Mouse (Mus musculus): Measurements from ENCODE around the gene Platr25. TPM values are rescaled to one million over a fixed set of nuclear protein-coding genes. Genes with fewer than 3 reads are reported as not detected.
"Not testable (repeated sequence)": the region's sequence is repeated elsewhere in the genome, so short reads cannot be mapped to it uniquely, and the experiment has no call there.

Gene Platr25
- total and polyA plus RNA-seq, 2 experiments from 2014 or later, result 0.34 to 6.5 TPM

DNA sequence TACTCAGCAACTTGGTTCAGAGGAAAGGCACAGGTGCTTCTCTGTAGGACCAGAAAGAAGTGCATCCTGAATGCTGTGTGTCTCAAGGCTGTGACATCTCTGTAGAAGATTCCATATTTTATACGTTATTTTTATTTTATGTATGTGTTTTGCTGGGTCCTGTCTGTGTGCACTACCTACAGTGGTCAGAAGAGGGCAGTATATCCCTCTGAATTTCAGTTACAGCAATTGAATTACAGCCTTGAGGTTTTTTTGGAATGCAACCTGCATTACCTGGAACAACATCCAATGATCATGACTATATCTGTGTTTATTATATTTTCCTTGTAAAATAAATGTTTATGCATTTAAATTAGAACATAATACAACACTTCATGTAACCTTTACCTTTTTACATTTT, 133.4 kb downstream of the Platr25 start:
- H3K4me3 ChIP-seq (ENCODE audit: low read depth, low read length); H3K9me3 ChIP-seq (replicated peaks; ENCODE audit: control insufficient read depth, low read length); H3K4me2 ChIP-seq (ENCODE audit: low read depth, low read length); ATAC-seq (ENCODE audit: insufficient read depth, low read depth); H3K9ac ChIP-seq (replicated peaks; ENCODE audit: low read depth, low read length); H3K27ac ChIP-seq (ENCODE audit: low read depth); H3K4me1 ChIP-seq (ENCODE audit: control insufficient read depth, insufficient read depth); H3K36me3 ChIP-seq (replicated peaks; ENCODE audit: control insufficient read depth, insufficient read depth, low read length); H3K27me3 ChIP-seq (ENCODE audit: control insufficient read depth, insufficient read depth, low read length): not testable (repeated sequence)
- TF ChIP-seq CTCF (IDR thresholded peaks at IDR 0.05; ENCODE audit: low read depth), result peak; percentile 69
- DNase-seq (ENCODE audit: low spot score), result peak; percentile 9
- WGBS, result 37% methylated on average over 1 of the region's 1 CpGs

DNA sequence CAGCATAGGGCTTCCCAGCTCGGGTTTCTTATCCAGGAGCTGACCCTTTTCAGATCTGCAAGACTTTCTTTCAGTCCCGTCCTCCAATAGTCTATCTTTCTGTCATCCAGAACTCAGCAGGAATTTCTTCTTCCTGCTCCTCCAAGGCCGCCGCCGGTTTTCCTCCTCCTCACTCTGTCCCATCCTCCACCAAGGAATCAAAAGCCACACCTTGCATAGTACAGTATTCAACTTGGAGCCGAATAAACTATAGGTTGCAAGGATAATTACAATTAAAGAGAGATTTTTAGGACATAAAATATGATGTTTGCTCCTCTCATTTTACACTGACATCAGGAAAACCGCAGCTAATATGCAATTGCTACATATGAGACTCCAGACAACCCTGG, 136.2 kb downstream of the Platr25 start:
- not testable (repeated sequence) for H3K9me3 ChIP-seq (replicated peaks; ENCODE audit: control insufficient read depth, low read length); H3K36me3 ChIP-seq (replicated peaks; ENCODE audit: control insufficient read depth, insufficient read depth, low read length); H3K27me3 ChIP-seq (ENCODE audit: control insufficient read depth, insufficient read depth, low read length); H3K9ac ChIP-seq (replicated peaks; ENCODE audit: low read depth, low read length); H3K4me1 ChIP-seq (ENCODE audit: control insufficient read depth, insufficient read depth); H3K27ac ChIP-seq (ENCODE audit: low read depth); DNase-seq (ENCODE audit: low spot score)
- peak overlapping the region; percentile 55 for H3K4me2 ChIP-seq (ENCODE audit: low read depth, low read length)
- peak overlapping the region; percentile 45 for H3K4me3 ChIP-seq (ENCODE audit: low read depth, low read length)
- WGBS, result 9% methylated on average over 7 of the region's 7 CpGs
- peak; percentile 33; the same call in 1 of the 2 replicates for ATAC-seq (ENCODE audit: insufficient read depth, low read depth)

DNA sequence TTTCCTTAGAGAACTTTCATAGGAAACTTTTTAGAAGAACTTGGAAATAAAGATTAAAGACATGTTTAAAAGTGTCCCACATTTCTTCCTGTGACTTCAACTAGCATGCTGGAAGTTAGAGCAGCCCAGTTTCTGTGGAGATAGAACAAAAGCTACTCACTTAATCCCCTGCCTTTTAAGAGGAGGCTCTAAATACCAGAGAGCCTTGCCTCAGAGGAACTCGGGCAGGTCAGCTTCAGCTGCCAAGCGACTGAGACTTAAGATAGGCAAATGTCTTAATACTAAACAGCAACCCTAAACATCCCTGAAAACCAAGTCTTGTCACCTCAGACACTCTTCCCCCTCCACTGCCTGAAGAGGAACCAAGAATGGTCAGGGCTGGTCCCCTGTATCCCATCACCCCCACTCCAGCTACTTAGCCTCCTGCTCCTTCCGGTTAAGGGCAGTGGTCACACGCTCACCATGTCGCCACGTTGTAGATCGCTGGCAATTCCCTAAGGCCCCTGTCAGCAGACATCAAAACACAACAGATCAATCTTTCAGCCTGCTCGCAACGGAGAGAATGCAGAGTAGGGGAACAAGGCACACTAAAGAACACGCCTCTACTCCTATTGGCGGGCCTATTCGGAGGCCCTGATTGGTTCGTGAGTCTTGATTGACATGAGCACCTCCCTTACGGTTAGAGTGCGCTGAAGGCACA, 136.8 kb downstream of the Platr25 start, which contains the start of gene 6720489N17Rik:
Gene 6720489N17Rik, minus strand, starts transcription at position 606 of the 700 bp plus-strand sequence.
- H3K27ac ChIP-seq (ENCODE audit: low read depth), result not testable (repeated sequence)
- WGBS, result under 1% methylated on average over 15 of the region's 15 CpGs

More for the DNA sequence above, 136.8 kb downstream of the Platr25 start, which contains the start of gene 6720489N17Rik:
- Histone ChIP-seq H3K9ac (replicated peaks; ENCODE audit: low read depth, low read length) (peak within 1 kb of the TSS; percentile 49; the same call in 1 of the 2 replicates), H3K4me3 (ENCODE audit: low read depth, low read length) (peak within 1 kb of the TSS; percentile 45), H3K4me2 (ENCODE audit: low read depth, low read length) (peak within 1 kb of the TSS; percentile 55)
- not testable (repeated sequence) for H3K27me3 ChIP-seq (ENCODE audit: control insufficient read depth, insufficient read depth, low read length); H3K9me3 ChIP-seq (replicated peaks; ENCODE audit: control insufficient read depth, low read length); H3K36me3 ChIP-seq (replicated peaks; ENCODE audit: control insufficient read depth, insufficient read depth, low read length); H3K4me1 ChIP-seq (ENCODE audit: control insufficient read depth, insufficient read depth)
- ATAC-seq (ENCODE audit: insufficient read depth, low read depth) (peak; percentile 98), DNase-seq (ENCODE audit: low spot score) (peak; percentile 83)

MicroRNA genes within 50 kb of the gene (microRNA counts, 519-probe panel; counts per million panel counts)
- not detected for microRNA mmu-miR-713

Small RNAs within 50 kb of the gene (microRNA-seq; reads per million reads assigned to microRNA genes)
- gene Gm24020 (not detected), gene Gm24588 (not detected), gene Mir713 (not detected)

Other genes with a start within 250 kb of the Platr25 start
- 2.6 TPM in 1 of 2 replicates, not detected in the other for gene Zfp935, start 202.2 kb downstream of the Platr25 start, total RNA-seq (2014; rRNA removed; ENCODE audit: low replicate concordance)
- gene Zfp935, start 202.2 kb downstream of the Platr25 start, polyA plus RNA-seq (2015; fragmentation: Nextera tagmentation; extraction: Ambion mirVana), result not detected in 2 replicates
- gene Zfp934, start 189.5 kb downstream of the Platr25 start, total RNA-seq (2014; rRNA removed; ENCODE audit: low replicate concordance), result 4.9 and 7.0 TPM in 2 replicates
- gene Zfp934, start 189.5 kb downstream of the Platr25 start, polyA plus RNA-seq (2015; fragmentation: Nextera tagmentation; extraction: Ambion mirVana), result 6.6 and 7.4 TPM in 2 replicates
- 3.3 and 3.6 TPM in 2 replicates for gene 6720489N17Rik, start 136.5 kb downstream of the Platr25 start, total RNA-seq (2014; rRNA removed; ENCODE audit: low replicate concordance)
- gene 6720489N17Rik, start 136.5 kb downstream of the Platr25 start, polyA plus RNA-seq (2015; fragmentation: Nextera tagmentation; extraction: Ambion mirVana), result 4.1 and 4.9 TPM in 2 replicates
- 0.31 and 4.3 TPM in 2 replicates for gene Gm5141, start 25.1 kb upstream of the Platr25 start, total RNA-seq (2014; rRNA removed; ENCODE audit: low replicate concordance)
- 2.1 and 2.8 TPM in 2 replicates for gene Gm5141, start 25.1 kb upstream of the Platr25 start, polyA plus RNA-seq (2015; fragmentation: Nextera tagmentation; extraction: Ambion mirVana)
- gene Fbp2, start 97.7 kb upstream of the Platr25 start, total RNA-seq (2014; rRNA removed; ENCODE audit: low replicate concordance), result 0.15 and 9.6 TPM in 2 replicates
- 11.1 and 11.8 TPM in 2 replicates for gene Fbp2, start 97.7 kb upstream of the Platr25 start, polyA plus RNA-seq (2015; fragmentation: Nextera tagmentation; extraction: Ambion mirVana)
- gene Fbp1, start 127.6 kb upstream of the Platr25 start, total RNA-seq (2014; rRNA removed; ENCODE audit: low replicate concordance), result 1.2 TPM in 1 of 2 replicates, not detected in the other
- gene Fbp1, start 127.6 kb upstream of the Platr25 start, polyA plus RNA-seq (2015; fragmentation: Nextera tagmentation; extraction: Ambion mirVana), result 0.18 TPM in 2 replicates
- 143 and 149 TPM in 2 replicates for gene 2010111I01Rik, start 204.2 kb upstream of the Platr25 start, total RNA-seq (2014; rRNA removed; ENCODE audit: low replicate concordance)
- 80.0 and 107 TPM in 2 replicates for gene 2010111I01Rik, start 204.2 kb upstream of the Platr25 start, polyA plus RNA-seq (2015; fragmentation: Nextera tagmentation; extraction: Ambion mirVana)

All from heart, postnatal 0 days (tissue).